Mouse (Mus musculus) left cerebral cortex, adult 2 months (tissue): ENCODE data around the gene Ift122. TPM values are rescaled to one million over a fixed set of nuclear protein-coding genes. Genes with fewer than 3 reads are reported as not detected.
"Not testable (repeated sequence)": the region's sequence is repeated elsewhere in the genome, so short reads cannot be mapped to it uniquely, and the experiment has no call there.

Source experiments
- DNase-seq, 2 experiments: peaks; one replicate each; pipeline ENCODE4 v3.0.0; 2021 to 2022; ENCODE audit warnings: low spot score in 2 of 2, mixed read lengths in 1 of 2; ENCODE audit errors: extremely low spot score in 1 of 2
- H3K27ac ChIP-seq: fragments of 200-600 bp; 2 replicates; pipeline ENCODE4 v1.8.1; 2022
- H3K4me3 ChIP-seq: fragments of 200-600 bp; 2 replicates; pipeline ENCODE4 v1.8.1; 2022
- CTCF ChIP-seq: fragments of 200-600 bp; IDR thresholded peaks from 2 replicates; pipeline ENCODE4 v1.8.1; 2022; ENCODE audit warnings: antibody characterized with exemption, mild to moderate bottlenecking, moderate library complexity
- intact Hi-C: fragments of 180-260 bp; cut with DNase I; formaldehyde crosslinking; loops from one replicate; pipeline ENCODE4 v1.15.1; 2025
- total RNA-seq, 2 experiments: library from RNA; stranded (reverse); gene quantifications; 2 replicates each; pipeline ENCODE4 v1.2.3; 2021

The Ift122 gene
- total RNA-seq, 2 experiments from 2014 or later, result 31.1 to 32.7 TPM

- no peak for DNase-seq
- no peak overlapping the region for H3K4me3 ChIP-seq
- no peak overlapping the region for H3K27ac ChIP-seq
- no peak for TF ChIP-seq CTCF
- intact Hi-C loops, result no loop called here
Measured at GRCm38 (mm10) chr6:115821216-115821993, 31.9 kb upstream of the Ift122 start.

- intact Hi-C loops, DNase-seq: not testable (repeated sequence)
Measured at GRCm38 (mm10) chr6:115823850-115824464, 29.3 kb upstream of the Ift122 start.

DNA sequence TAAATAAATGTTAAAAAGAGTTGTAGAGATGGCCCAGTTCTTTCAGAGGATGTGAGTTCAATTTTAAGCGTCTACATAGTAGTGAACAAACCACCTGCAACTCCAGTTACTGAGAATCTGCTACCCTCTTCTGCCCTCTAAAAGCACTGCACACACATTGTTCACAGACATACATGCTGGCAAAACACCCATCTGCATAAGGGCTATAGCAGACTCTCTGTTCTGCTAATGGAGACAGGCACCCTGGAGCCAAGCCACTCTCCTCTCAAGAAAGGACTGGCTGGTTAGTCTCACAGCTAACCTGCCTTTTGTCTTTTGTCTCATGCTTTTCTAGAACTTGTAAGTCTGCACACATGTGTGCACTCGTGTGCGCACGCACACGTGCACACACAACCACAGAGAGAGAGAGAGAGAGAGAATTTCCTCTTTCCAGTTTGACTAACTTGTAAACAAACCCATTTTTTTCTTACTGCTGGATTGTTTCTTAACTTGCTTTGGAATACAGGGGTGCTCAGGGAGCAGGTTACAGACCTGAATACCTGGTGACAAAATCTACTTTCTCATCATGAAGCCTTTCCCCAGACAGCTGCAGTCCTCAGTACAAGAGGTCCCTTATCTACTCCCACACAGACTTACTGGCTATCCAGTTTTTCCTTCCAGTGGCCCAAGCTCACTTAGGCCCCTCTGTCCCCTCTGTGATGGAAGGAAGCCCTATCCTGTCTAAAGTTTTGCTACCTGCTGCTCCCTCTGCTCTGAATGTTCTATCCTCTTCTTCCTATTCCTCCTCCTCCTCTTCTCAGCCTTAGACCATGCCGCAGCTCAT, 22.3 kb upstream of the Ift122 start:
- no peak for DNase-seq
- no peak for TF ChIP-seq CTCF
- Histone ChIP-seq H3K4me3 (no peak overlapping the region), H3K27ac (no peak overlapping the region)
- intact Hi-C loops, result no loop called here

More at GRCm38 (mm10) chr6:115823850-115824464, 29.3 kb upstream of the Ift122 start:
- H3K27ac ChIP-seq, H3K4me3 ChIP-seq: not testable (repeated sequence)
- TF ChIP-seq CTCF, result peak; percentile 42

DNA sequence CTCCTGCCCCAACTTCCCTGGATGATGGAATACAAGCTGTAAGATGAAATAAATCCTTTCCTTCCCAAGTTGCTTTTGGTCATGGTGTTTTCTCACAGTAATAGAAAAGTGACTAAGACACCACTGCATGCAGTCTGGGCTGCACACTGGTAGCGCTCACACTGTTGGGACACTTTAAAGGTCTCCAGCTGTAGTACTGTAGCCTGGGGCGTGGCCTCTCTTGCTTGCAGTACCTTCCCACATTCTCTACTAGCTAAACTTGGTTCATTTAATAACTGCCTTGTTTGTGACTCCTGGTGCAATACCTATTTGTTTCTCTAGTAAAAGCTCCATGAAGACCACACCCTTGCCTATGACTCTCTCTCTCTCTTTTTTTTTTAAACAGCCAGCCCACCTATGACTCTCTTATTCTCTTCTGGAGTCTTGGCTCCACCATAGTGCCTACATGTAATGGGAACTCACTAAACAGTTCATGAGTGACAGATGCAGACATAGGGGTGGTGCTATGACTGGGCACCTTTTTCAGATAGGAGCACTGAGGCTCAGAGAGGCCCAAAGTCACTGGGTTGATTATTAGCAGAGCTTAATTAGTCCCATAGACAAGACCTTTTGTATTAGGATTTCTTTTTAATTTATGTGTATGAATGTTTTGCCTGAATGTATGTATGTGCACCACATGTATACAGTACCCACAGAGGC, 21.0 kb upstream of the Ift122 start:
- Histone ChIP-seq H3K4me3 (no peak overlapping the region), H3K27ac (no peak overlapping the region)
- DNase-seq, result no peak
- intact Hi-C loops, result no loop called here
- no peak for TF ChIP-seq CTCF

DNA sequence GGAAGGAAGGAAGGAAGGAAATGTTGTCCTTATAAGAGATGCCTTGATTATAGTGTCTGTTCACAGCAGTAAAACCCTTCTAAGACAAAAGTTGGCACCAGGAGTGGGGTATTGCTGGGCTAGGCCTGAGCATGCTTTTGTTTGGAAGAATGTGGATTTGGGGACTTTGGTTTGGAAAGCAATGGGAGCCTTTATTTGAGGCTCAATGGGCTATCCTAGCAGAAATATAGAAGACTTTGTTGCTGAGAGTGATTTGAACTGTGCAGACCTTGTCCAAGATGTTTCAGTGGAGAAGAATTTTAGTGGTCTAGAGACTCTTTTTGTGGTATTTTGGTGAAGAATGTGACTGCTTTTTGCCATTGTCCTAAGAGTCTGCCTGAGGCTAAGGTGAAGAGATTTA, 19.4 kb upstream of the Ift122 start:
- no peak for DNase-seq
- no peak for TF ChIP-seq CTCF
- Histone ChIP-seq H3K4me3 (no peak overlapping the region), H3K27ac (no peak overlapping the region)
- intact Hi-C loops, result no loop called here

GRCm38 (mm10) chr6:115838161-115838597, 15.1 kb upstream of the Ift122 start, which contains the start of gene Efcab12:
TSS of gene Efcab12 (minus strand) at chr6:115838412.
- peak within 1 kb of the TSS; percentile 76 for H3K27ac ChIP-seq
- TF ChIP-seq CTCF, result no peak; the same call in none of the 2 replicates
- intact Hi-C loops, result no loop called here

GRCm38 (mm10) chr6:115838745-115839144, 14.5 kb upstream of the Ift122 start:
- peak overlapping the region; percentile 76 for H3K27ac ChIP-seq
- intact Hi-C loops, result no loop called here
- TF ChIP-seq CTCF, result no peak

More at GRCm38 (mm10) chr6:115838161-115838597, 15.1 kb upstream of the Ift122 start, which contains the start of gene Efcab12:
- peak within 1 kb of the TSS; percentile 46 for H3K4me3 ChIP-seq
- DNase-seq, result peak; percentile 55 to 74

DNA sequence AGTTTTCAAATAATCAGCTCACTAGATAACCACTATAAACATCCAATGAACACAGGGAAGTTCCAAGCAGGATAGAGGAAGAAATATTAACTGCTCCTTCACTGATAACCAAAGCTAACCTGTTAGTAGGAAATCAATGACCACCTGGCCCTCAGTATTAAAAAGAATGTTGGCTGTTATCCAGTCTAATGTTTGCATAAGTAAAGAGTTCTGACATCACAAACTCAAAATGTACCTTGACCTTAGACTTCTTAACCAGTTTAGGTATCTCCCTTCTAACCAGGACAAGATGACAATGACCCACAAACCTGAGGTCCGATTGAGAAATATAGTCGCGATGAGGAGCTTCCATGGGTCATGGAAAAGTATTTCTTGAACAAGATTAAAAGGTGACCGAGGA, 8.3 kb upstream of the Ift122 start:
- intact Hi-C loops, result no loop called here
- TF ChIP-seq CTCF, result no peak
- Histone ChIP-seq H3K4me3 (no peak overlapping the region), H3K27ac (no peak overlapping the region)
- no peak for DNase-seq

More at GRCm38 (mm10) chr6:115838745-115839144, 14.5 kb upstream of the Ift122 start:
- H3K4me3 ChIP-seq, result peak overlapping the region; percentile 46
- DNase-seq, result no peak

DNA sequence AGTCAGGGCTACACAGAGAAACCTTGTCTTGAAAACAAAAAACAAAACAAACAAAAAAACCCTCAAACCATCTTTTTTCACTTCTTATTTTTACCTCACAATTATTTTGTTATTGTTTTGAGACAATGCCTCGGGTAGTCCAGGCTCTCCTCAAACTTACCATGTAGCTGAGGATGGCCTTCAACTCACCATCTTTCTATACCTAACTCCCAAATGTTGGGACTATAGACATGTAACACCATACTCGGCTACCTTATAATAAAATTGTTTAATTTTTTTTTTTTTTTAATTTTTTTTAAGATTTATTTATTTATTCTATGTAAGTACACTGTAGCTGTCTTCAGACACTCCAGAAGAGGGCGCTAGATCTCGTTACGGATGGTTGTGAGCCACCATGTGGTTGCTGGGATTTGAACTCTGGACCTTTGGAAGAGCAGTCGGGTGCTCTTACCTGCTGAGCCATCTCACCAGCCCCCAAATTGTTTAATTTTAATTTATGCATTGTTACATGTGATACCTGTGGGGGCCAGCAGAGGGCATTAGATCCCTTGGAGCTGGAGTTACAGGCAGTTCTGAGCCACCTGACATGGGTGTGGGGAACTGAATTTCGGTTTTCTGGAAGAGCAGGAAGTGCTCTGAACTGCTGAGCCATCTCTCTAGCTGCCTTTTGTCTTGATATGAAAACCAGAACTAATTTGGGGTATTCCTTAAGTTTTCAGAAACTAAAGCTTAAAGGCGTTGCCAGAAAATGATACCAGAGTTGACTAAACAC, 6.4 kb upstream of the Ift122 start:
- intact Hi-C loops, result no loop called here
- peak; percentile 74 for TF ChIP-seq CTCF
- Histone ChIP-seq H3K4me3 (no peak overlapping the region), H3K27ac (no peak overlapping the region; the same call in 1 of the 2 replicates)
- peak; percentile 54 to 62 for DNase-seq

DNA sequence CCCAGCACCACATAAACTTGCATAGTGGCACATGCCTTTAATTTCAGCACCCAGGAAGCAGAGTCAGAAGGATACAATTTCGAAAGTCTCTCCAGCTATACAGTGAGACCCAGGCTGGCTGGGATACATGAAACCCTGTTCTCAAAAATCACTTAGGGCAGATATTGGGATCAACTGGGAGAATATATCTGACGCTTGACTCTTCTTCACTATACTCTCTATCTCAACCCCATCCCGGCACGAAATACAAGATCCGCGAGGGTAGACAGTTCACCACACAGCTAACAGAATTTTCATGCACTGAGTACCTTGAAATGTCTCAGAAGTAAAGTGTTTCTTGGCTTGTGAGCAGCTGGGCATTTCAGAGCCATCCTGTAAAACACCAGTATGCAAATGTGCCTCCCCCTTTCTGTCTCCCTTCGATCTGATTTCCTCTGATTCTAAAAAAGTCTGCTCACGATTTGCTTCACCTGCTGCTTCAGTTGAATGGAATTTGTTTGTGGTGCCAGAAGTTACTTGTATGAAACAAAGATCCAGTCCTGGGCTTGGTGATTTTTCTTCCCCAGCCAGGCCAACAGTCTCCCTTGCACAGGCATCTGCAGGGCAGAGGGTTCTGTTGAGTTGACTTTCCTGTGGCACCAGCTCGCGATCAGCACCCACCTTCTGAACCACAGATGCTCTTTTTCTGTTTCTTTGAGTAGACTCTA, 4.5 kb upstream of the Ift122 start:
- intact Hi-C loops, result no loop called here
- DNase-seq, result no peak
- no peak for TF ChIP-seq CTCF
- Histone ChIP-seq H3K4me3 (no peak overlapping the region), H3K27ac (no peak overlapping the region)
